Mouse (Mus musculus) spleen, embryonic (tissue): ENCODE results near the gene Pth1r.
"Not testable (repeated sequence)": the region's sequence is repeated elsewhere in the genome, so short reads cannot be mapped to it uniquely, and the experiment has no call there.

Experiments used
- CTCF ChIA-PET: fragments of 350-600 bp; sonication (Branson Sonifier 250); formaldehyde crosslinking; loops from one replicate; lab custom pipeline; 2022; lab: Charles Lee

The Pth1r gene

GRCm38 (mm10) chr9:110685187-110685586, 61.8 kb downstream of the Pth1r start:
- CTCF ChIA-PET, result no interaction called here

DNA sequence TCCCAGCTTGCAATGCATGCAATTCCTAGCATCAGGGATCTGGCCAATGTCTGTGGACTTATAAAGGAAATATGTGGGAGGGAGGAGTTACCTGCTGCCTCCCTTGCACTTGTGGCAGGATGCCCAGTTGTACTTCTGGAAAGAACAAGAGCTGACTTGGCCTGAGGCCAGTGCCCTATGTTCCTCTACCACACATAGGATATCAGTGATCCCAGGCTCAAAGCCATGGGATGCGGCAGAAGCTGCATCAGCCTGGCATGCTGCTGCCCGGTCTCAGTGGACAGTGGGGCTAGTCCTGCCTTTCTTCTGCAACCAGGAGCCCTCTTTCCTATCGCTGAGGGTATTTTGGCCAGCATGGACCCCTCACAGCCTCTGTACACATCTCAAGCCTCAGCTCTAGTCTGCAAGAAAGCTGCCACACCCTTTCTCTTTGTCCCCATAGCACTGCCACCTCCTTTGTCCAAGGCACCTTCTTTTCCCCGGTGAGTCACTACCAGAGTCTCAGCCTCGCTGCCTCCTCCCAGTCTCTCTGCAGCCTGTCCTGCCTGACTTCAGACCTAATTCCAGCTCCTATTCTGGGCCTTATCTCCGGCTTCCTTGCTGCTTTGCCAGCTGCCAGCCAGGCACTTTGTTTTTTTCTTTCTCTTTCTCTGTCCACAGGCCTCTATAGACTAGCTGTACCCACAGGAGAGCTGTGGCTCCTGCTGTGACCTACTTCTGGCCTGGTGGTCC, 62.7 kb downstream of the Pth1r start:
- CTCF ChIA-PET, result no interaction called here

DNA sequence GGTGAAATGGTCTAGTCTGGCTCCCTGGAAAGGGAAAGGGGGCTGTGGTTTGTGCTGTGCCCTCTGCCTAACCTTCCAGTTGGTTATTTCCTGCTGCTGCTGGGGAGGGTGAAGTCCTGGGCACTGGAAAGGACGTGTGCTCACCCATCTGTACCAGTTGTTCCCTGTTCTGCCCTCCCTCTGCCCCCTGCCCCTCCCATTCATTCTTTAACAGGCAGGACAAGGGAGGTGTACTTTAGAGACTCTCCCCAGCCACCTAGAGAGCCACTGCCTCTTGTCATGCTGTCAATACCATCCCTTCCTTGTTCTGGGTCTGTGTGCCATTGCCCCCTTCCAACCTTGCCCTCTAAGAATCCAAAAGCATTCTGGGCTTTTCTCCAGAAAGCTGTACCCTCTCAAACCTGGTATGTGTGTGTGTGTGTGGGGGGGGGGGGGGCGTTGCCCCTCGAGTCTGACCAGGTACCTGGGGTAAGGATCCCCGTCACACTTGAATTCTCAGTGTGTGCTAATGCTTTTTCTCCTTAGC, 63.3 kb downstream of the Pth1r start:
- CTCF ChIA-PET, result no interaction called here

GRCm38 (mm10) chr9:110682697-110683096, 64.2 kb downstream of the Pth1r start:
- CTCF ChIA-PET, result not testable (repeated sequence)

GRCm38 (mm10) chr9:110682255-110682654, 64.7 kb downstream of the Pth1r start:
- CTCF ChIA-PET, result interaction anchor here (0.5 kb wide), 1 partner anchor 229 kb away, joined by 15 read pairs; no protein-coding TSS in a partner anchor

- CTCF ChIA-PET, result interaction anchor here (0.5 kb wide), 1 partner anchor 229 kb away, joined by 15 read pairs; no protein-coding TSS in a partner anchor
Observed at GRCm38 (mm10) chr9:110681817-110682216, 65.1 kb downstream of the Pth1r start.

DNA sequence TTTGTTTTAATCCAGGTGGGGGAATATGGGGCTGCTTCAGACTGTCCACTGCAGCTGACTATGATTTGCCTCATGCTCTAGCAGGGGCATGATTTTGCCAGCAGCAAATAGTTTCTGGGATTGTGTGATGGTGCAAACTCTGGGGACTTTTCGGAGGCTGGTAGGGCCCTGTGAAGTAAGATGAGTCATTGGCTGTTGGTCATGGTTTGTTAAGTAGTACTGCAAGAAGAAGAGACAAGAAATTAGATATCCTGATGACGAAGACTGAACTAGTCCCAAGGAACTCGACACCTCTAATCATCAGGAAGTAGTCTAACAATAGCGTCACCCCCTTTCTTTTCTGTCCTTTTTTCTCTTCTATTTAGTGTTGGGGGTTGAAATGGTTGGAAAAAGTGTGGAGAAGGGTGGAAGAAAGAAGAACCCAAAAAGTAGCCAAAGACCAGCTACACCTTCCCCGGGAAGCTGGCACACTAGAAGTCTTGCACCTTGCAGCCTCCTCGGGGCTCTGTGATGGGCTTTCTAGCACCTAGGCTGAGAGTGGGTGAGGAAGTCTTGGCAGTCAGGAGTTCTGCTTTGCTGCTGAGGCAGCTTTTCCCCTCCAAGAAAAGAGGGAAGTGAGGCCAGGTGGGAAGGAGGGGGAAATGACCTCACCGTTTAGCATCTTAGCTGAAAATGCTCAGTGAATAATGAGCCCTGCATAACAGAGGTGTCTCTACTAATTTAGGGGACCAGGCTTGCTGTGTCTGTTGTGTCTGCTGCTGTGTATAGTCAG, 66.0 kb downstream of the Pth1r start:
- CTCF ChIA-PET, result no interaction called here

DNA sequence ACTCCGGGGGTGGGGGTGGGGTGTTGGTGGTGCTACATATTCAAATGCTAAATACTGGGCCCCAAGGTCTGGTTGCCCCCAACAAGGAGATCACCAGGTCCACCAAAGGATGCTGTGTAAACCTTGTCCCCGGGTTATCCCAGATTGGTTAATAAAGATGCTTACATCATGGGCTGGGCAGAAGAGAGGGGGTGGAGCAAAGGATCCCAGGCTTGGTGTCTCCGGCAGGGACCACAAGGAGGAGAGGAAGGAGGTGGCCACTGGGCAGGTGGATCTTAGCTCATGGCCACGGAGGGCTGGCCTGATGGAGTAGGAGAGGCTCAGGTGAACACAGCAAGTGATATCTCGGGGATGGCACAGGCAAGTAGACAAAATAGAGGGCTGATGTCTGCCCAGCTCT, 68.1 kb downstream of the Pth1r start:
- CTCF ChIA-PET, result interaction anchor here (0.7 kb wide), 1 partner anchor 134 kb away, joined by 4 read pairs; no protein-coding TSS in a partner anchor

- CTCF ChIA-PET, result no interaction called here
Observed at GRCm38 (mm10) chr9:110676492-110676911, 70.4 kb downstream of the Pth1r start.

DNA sequence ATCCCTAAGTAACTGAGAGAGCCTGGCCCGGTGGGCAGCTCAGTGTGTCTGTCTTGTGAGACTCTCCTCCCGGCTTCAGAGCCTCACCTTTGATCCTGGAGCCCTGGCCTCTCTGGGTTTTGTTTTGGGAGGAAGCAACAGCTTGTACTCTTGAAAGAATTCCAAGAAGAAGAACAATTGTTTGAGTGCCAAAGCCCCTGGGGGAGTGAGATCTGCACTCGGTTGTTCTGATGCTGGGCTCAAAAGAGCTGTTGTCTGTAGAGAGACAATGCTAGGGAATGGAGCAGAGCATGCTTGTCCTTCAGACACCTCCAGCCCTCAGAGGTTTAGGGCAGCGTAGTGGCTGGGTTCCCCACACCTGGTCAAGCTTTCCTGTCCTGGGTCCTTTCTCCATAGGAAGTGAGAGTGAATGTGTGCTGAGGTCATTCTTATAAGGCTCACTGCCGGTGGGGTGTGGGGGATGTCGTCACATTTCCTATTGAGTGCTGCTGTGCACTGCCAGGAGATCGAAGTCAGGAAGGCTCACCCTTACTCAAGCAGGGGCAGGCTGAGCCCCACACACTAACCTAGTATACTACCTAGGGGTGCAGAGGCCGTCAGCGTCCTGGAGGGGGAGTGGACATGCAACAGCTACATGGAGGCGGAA, 73.7 kb downstream of the Pth1r start:
- CTCF ChIA-PET, result interaction anchor here (0.8 kb wide), 1 partner anchor 37 kb away, joined by 3 read pairs; no protein-coding TSS in a partner anchor

DNA sequence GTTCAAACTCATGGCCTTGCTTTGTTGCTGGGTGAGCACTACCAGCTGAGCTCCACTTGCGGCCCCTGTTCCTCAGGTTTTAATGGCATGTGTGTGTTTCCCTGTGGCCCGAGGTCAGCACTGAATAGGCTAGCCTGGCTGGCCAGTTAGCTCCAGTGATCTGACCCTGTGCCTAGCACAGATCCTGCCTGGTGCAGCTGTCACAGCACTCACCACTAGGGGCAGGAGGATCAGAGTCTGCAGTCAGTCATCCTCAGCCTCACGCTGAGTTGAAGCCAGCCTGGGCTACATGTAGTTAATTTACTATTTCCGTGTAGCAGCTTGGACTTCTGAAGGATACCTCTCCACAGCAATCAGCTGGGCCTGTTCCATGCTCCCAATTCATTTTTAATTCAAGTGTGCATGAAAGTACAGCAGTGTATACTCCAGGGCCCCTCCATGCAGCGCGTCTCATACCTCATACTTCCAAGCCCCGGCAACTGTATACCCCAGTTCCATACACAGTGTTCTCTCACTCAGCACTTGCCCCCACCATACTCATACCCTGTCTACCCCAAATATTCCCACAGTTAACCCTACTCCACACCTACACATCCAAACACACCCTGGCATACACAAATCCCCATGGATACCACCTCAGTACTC, 74.4 kb downstream of the Pth1r start:
- CTCF ChIA-PET, result interaction anchor here (0.8 kb wide), 1 partner anchor 37 kb away, joined by 3 read pairs; no protein-coding TSS in a partner anchor
